Mouse (Mus musculus) heart, embryonic 16.5 days (tissue): ENCODE measurements around the gene Plekha6. TPM values are rescaled to one million over a fixed set of nuclear protein-coding genes. Genes with fewer than 3 reads are reported as not detected.

ENCODE experiments used
- ATAC-seq: fragments of 200-750 bp; cut with Nextera tagmentation; replicated peaks from 2 replicates; pipeline ENCODE4 v1.8.0; 2017; ENCODE audit warnings: moderate number of reproducible peaks; ENCODE audit not compliant: insufficient read depth, low FRiP score; ENCODE audit errors: extremely low read depth
- H3K27ac ChIP-seq: fragments of 300-500 bp; sonication (generic); 2 replicates; pipeline ENCODE4 v1.5.1; 2014; ENCODE audit warnings: mild to moderate bottlenecking, low read length, control low read depth, moderate library complexity
- H3K27me3 ChIP-seq: fragments of 300-500 bp; sonication (generic); 2 replicates; pipeline ENCODE4 v1.6.1; 2014; ENCODE audit warnings: low read length, mixed read lengths; ENCODE audit not compliant: control insufficient read depth, insufficient read depth
- H3K36me3 ChIP-seq: fragments of 300-500 bp; sonication (generic); 2 replicates; pipeline ENCODE4 v1.6.1; 2014; ENCODE audit not compliant: control insufficient read depth, insufficient read depth
- H3K4me1 ChIP-seq: fragments of 300-500 bp; sonication (generic); 2 replicates; pipeline ENCODE4 v1.6.1; 2014; ENCODE audit warnings: low read length, mixed read lengths; ENCODE audit not compliant: control insufficient read depth, insufficient read depth
- H3K4me2 ChIP-seq: fragments of 300-500 bp; sonication (generic); 2 replicates; pipeline ENCODE4 v1.6.1; 2014; ENCODE audit warnings: low read depth, mild to moderate bottlenecking, control low read depth, low read length
- H3K4me3 ChIP-seq: fragments of 300-500 bp; sonication (generic); 2 replicates; pipeline ENCODE4 v1.5.1; 2014; ENCODE audit warnings: mild to moderate bottlenecking, control low read depth, low read length
- H3K9ac ChIP-seq: fragments of 300-500 bp; sonication (generic); 2 replicates; pipeline ENCODE4 v1.6.1; 2014; ENCODE audit warnings: low read length, control low read depth
- H3K9me3 ChIP-seq: fragments of 300-500 bp; sonication (generic); replicated peaks from 2 replicates; pipeline ENCODE4 v1.6.1; 2016; ENCODE audit warnings: low read length; ENCODE audit not compliant: control insufficient read depth
- WGBS: fragments of 180-500 bp; shearing (Covaris S2); extraction: QIAGEN DNeasy Blood & Tissue Kit; methylation state at CpG from one replicate; pipeline ENCODE4 v1.1.7; 2014; 5-methylcytosine and 5-hydroxymethylcytosine counted together
- polyA plus RNA-seq: library from polyadenylated mRNA; unstranded; fragments of >200 nt; fragmentation: Nextera tagmentation; extraction: Ambion mirVana; gene quantifications from 2 replicates; pipeline ENCODE4 v1.2.1, GENCODE M21; 2015

The Plekha6 gene
- polyA plus RNA-seq, 1 experiment from 2014 or later: 12.3 TPM

- H3K36me3 ChIP-seq: peaks cover 9% of the 10 kb centered on the region
- 88% methylated on average over 12 of the region's 12 CpGs for WGBS
Observed at GRCm38 (mm10) chr1:133287880-133288279, 123.9 kb downstream of the Plekha6 start.

GRCm38 (mm10) chr1:133291888-133292287 is 127.9 kb downstream of the Plekha6 start:
- 87% methylated on average over 6 of the region's 6 CpGs for WGBS
- Histone ChIP-seq H3K36me3 (peaks cover 8% of the 10 kb centered on the region; the same call in 1 of the 2 replicates), H3K4me1 (peaks cover 25% of the 10 kb centered on the region), H3K27me3 (no peaks in the 10 kb centered on the region), H3K4me2 (no peak overlapping the region), H3K27ac (no peak overlapping the region), H3K9ac (no peak overlapping the region), H3K4me3 (no peak overlapping the region), H3K9me3 (no peaks in the 10 kb centered on the region)
- ATAC-seq: no peak

More at GRCm38 (mm10) chr1:133287880-133288279, 123.9 kb downstream of the Plekha6 start:
- Histone ChIP-seq H3K4me3 (no peak overlapping the region), H3K4me2 (no peak overlapping the region), H3K9me3 (no peaks in the 10 kb centered on the region), H3K4me1 (peaks cover 9% of the 10 kb centered on the region), H3K9ac (no peak overlapping the region), H3K27ac (no peak overlapping the region), H3K27me3 (no peaks in the 10 kb centered on the region)
- no peak for ATAC-seq

DNA sequence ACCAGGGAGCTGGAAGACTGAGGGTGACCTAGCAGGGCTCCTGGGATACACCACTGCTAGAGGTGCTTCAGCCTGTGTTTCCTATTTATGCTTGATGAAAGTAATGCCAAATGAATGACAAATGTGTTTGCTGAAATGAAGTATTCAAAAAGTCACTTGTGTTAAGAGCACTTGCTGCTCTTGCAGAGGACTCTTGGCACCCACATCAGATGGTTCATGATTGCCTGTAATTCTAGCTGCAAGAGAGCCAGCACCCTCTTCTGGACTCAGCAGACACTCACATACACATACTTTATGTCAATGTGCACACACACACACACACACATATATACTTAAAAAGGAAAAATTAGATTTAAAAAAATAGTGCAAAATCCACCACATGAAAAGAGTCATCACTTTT is 128.6 kb downstream of the Plekha6 start:
- Histone ChIP-seq H3K9ac (no peak overlapping the region), H3K4me1 (peaks cover 25% of the 10 kb centered on the region), H3K27ac (no peak overlapping the region), H3K27me3 (no peaks in the 10 kb centered on the region), H3K36me3 (peaks cover 6% of the 10 kb centered on the region; the same call in 1 of the 2 replicates), H3K9me3 (no peaks in the 10 kb centered on the region), H3K4me2 (no peak overlapping the region), H3K4me3 (no peak overlapping the region)
- no peak for ATAC-seq

DNA sequence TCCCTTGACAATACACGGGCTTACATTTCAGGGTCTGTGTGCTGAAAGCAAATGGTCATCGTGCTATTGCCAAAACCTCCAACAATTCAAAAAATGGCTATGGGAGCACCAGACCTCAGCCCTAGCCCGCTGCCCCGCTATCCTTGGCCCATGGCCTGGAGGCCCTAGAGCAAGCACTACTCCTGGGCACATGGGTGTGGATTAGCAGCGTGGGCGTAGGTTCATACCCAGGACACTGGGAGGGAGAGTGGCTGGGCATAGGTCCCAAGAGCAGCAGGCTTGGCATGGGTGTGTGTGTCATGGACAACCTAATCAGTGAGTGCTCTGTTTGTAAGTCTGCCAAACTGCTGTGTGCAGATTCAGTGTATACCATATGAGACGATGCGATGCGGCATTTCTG is 132.4 kb downstream of the Plekha6 start:
- no peak overlapping the region for H3K4me3 ChIP-seq
- H3K27me3 ChIP-seq: no peaks in the 10 kb centered on the region
- ATAC-seq: peak; percentile 91
- H3K4me2 ChIP-seq: no peak overlapping the region
- peaks cover 15% of the 10 kb centered on the region; the same call in 1 of the 2 replicates for H3K36me3 ChIP-seq
- peak overlapping the region; percentile 75 for H3K27ac ChIP-seq
- no peak overlapping the region for H3K9ac ChIP-seq
- 51% methylated on average over 9 of the region's 9 CpGs for WGBS
- H3K4me1 ChIP-seq: peaks cover 25% of the 10 kb centered on the region
- no peaks in the 10 kb centered on the region for H3K9me3 ChIP-seq

DNA sequence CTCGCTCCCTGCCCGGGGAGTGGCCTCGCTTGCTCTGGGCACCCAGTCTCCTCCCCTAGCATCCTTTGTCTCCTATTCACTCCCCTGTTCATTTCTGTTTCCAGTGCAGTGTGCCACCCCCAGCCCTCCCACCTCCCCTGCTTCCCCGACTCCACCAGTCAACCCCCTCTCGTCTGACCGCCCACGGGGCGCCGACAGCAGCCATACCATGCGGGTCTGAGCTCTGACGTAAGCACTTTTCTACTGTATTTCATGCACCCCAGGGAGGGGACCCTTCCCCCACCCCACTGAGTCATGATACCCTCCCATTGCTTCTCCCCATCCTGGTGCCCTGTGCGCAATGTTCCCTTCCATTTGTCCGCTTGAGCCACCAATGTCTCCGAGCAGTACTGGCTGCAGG is 134.8 kb downstream of the Plekha6 start:
- no peak overlapping the region for H3K4me3 ChIP-seq
- no peak overlapping the region for H3K27ac ChIP-seq
- no peak overlapping the region for H3K9ac ChIP-seq
- H3K9me3 ChIP-seq: no peaks in the 10 kb centered on the region
- WGBS: 53% methylated on average over 14 of the region's 14 CpGs
- no peak overlapping the region for H3K4me2 ChIP-seq
- peaks cover 14% of the 10 kb centered on the region; the same call in 1 of the 2 replicates for H3K36me3 ChIP-seq
- no peak for ATAC-seq
- H3K27me3 ChIP-seq: no peaks in the 10 kb centered on the region
- peaks cover 41% of the 10 kb centered on the region for H3K4me1 ChIP-seq

- Histone ChIP-seq H3K27ac (peak overlapping the region; percentile 85), H3K9me3 (no peaks in the 10 kb centered on the region), H3K4me2 (no peak overlapping the region), H3K4me1 (peaks cover 21% of the 10 kb centered on the region), H3K4me3 (no peak overlapping the region), H3K36me3 (peaks cover 10% of the 10 kb centered on the region; the same call in 1 of the 2 replicates), H3K9ac (peak overlapping the region; percentile 18; the same call in 1 of the 2 replicates), H3K27me3 (no peaks in the 10 kb centered on the region)
- ATAC-seq: peak; percentile 79
- 15% methylated on average over 3 of the region's 3 CpGs for WGBS
Observed at GRCm38 (mm10) chr1:133302540-133302939, 138.5 kb downstream of the Plekha6 start.

GRCm38 (mm10) chr1:133306842-133307241 is 142.8 kb downstream of the Plekha6 start:
- Histone ChIP-seq H3K9ac (no peak overlapping the region), H3K27me3 (no peaks in the 10 kb centered on the region), H3K9me3 (no peaks in the 10 kb centered on the region), H3K4me3 (no peak overlapping the region), H3K4me1 (peaks cover 20% of the 10 kb centered on the region), H3K4me2 (no peak overlapping the region), H3K36me3 (no peaks in the 10 kb centered on the region), H3K27ac (no peak overlapping the region)
- WGBS: 8% methylated on average over 4 of the region's 4 CpGs
- no peak for ATAC-seq

DNA sequence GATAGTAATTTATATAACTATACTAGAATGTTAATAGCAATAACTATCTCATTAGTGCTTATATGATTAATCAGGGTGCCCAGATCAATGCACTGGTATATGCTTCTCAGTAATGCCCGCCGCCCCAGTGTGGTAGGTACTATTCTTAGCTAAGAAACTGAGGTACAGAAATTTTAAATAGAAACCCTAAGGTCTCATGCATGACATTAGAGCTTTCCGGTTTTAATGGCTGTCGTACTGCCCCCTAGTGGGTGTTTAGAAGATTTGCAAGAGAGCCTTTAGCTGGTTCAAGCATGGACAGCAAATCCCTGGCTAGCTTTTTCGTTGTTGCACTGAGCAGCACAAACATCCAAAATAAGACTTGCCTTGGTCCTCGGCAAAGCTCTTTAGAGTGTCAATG is 143.3 kb downstream of the Plekha6 start:
- no peak overlapping the region for H3K4me3 ChIP-seq
- peaks cover 18% of the 10 kb centered on the region for H3K4me1 ChIP-seq
- 9% methylated on average over 6 of the region's 6 CpGs for WGBS
- H3K9me3 ChIP-seq: no peaks in the 10 kb centered on the region
- H3K4me2 ChIP-seq: no peak overlapping the region
- no peaks in the 10 kb centered on the region for H3K27me3 ChIP-seq
- ATAC-seq: 0 out of 2 replicates have a peak, but pooled peaks have one; percentile 17
- H3K27ac ChIP-seq: no peak overlapping the region
- H3K36me3 ChIP-seq: no peaks in the 10 kb centered on the region
- H3K9ac ChIP-seq: no peak overlapping the region

GRCm38 (mm10) chr1:133309652-133310267 is 145.8 kb downstream of the Plekha6 start, which contains the start of gene Golt1a:
TSS of gene Golt1a (plus strand) at chr1:133309800.
- Histone ChIP-seq H3K4me2 (no peak within 1 kb of the TSS), H3K4me1 (peaks cover 8% of the 10 kb centered on the region), H3K27me3 (no peaks in the 10 kb centered on the region), H3K27ac (no peak within 1 kb of the TSS), H3K9me3 (no peaks in the 10 kb centered on the region), H3K9ac (no peak within 1 kb of the TSS), H3K36me3 (no peaks in the 10 kb centered on the region), H3K4me3 (no peak within 1 kb of the TSS)
- WGBS: 67% methylated on average over 14 of the region's 14 CpGs
- ATAC-seq: no peak
